Comparison of ENCODE assay signal across 20 mouse cellular contexts in the genomic region with DNA sequence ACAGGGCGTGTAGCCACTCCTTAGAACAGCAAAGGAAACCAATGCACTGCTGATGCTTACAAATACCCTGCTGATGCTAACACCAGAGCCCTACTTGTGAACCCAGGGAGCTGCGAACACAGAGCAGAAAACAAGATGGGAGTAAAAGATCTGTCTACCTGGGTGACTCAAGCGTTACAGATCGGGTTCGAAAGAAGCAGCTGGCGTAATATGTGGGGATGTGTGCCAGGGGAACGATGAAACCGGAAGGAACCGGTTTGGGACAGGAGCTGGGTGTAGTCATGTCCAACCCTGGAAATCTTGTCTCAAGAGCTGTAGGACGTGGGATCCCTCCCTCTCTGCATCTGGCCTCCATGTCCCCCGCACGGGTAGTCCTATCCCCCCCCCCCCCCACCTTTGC.
DNase-seq lines count a peak whose midpoint lies in the region; ATAC-seq and TF ChIP-seq lines count a peak whose summit lies in the region.
"Had no signal": no experiment of that assay in that cellular context is flagged by ENCODE, and none has a peak within 500 bp of the region (broad histone marks: within the 10 kb centered on the region; RNA-seq: fewer than 3 reads in every experiment).

No protein-coding gene starts in this region.

- no peak overlapping the region for H3K4me3 ChIP-seq in hindbrain, embryonic 11.5 days (ENCODE audit: low read depth, low read length)
- no peak overlapping the region for H3K4me3 ChIP-seq in hindbrain, embryonic 10.5 days
- H3K4me3 ChIP-seq in testis, adult 2 months (ENCODE audit: control insufficient read depth, low read depth, low read length): peak overlapping the region; percentile 45
- H3K4me3 ChIP-seq in stomach, postnatal 0 days (ENCODE audit: low read depth, low read length): no peak overlapping the region
- H3K4me3 ChIP-seq: embryonic facial prominence, embryonic 15.5 days; heart, embryonic 13.5 days; neural tube, embryonic 12.5 days had no signal

- 0 out of 2 replicates have a peak, but pooled peaks have one; percentile 4 for ATAC-seq in hindbrain, embryonic 11.5 days (ENCODE audit: low FRiP score)
- ATAC-seq in stomach, postnatal 0 days (ENCODE audit: low FRiP score, low TSS enrichment): no peak

- no peaks in the 10 kb centered on the region for H3K27me3 ChIP-seq in hindbrain, embryonic 11.5 days (ENCODE audit: control insufficient read depth, insufficient read depth, low read length)
- no peaks in the 10 kb centered on the region for H3K27me3 ChIP-seq in hindbrain, embryonic 10.5 days (ENCODE audit: insufficient read depth, poor library complexity, severe bottlenecking)
- no peaks in the 10 kb centered on the region for H3K27me3 ChIP-seq in testis, adult 2 months (ENCODE audit: control insufficient read depth, insufficient read depth, low read length)
- no peaks in the 10 kb centered on the region for H3K27me3 ChIP-seq in stomach, postnatal 0 days (ENCODE audit: control insufficient read depth, insufficient read depth, low read length)
- H3K27me3 ChIP-seq: embryonic facial prominence, embryonic 15.5 days; heart, embryonic 13.5 days; neural tube, embryonic 12.5 days had no signal

- DNase-seq in hindbrain, embryonic 11.5 days (ENCODE audit: low spot score): no peak
- no peak for DNase-seq in hindbrain, embryonic 10.5 days (ENCODE audit: low spot score)
- DNase-seq in testis, postnatal 10 days (ENCODE audit: low spot score): no peak
- peak; percentile 55 to 76 for DNase-seq in cerebellum, postnatal 10 days
- no peak for DNase-seq in adrenal gland, postnatal 10 days
- no peak for DNase-seq in stomach, postnatal 0 days (ENCODE audit: low spot score)
- DNase-seq: adrenal gland, adult 2 months; B cell, adult 2 months; heart, postnatal 4 days; kidney, adult 11 months; kidney, postnatal 14 days; liver; lung, adult 18-20 months; lung, postnatal 36 days; right cerebral cortex, postnatal 4 days; thymus, postnatal 14 days had no signal

- H3K27ac ChIP-seq in hindbrain, embryonic 11.5 days (ENCODE audit: low read depth, low read length): no peak overlapping the region
- H3K27ac ChIP-seq in hindbrain, embryonic 10.5 days: no peak overlapping the region
- H3K27ac ChIP-seq in testis, adult 2 months (ENCODE audit: control insufficient read depth, insufficient read depth, low read depth, low read length): no peak overlapping the region
- no peak overlapping the region for H3K27ac ChIP-seq in stomach, postnatal 0 days (replicated peaks)
- H3K27ac ChIP-seq: embryonic facial prominence, embryonic 15.5 days; heart, embryonic 13.5 days; neural tube, embryonic 12.5 days had no signal

- TF ChIP-seq POLR2A in testis, adult 2 months (IDR thresholded peaks at IDR 0.05; ENCODE audit: control insufficient read depth, low read depth, low read length): no peak

- H3K4me2 ChIP-seq in hindbrain, embryonic 11.5 days (replicated peaks; ENCODE audit: low read depth, low read length): no peak overlapping the region
- no peak overlapping the region for H3K4me2 ChIP-seq in stomach, postnatal 0 days (replicated peaks; ENCODE audit: low read depth)
- H3K4me2 ChIP-seq: embryonic facial prominence, embryonic 15.5 days; heart, embryonic 13.5 days; neural tube, embryonic 12.5 days had no signal

- H3K9ac ChIP-seq in hindbrain, embryonic 11.5 days (ENCODE audit: low read depth, low read length): no peak overlapping the region
- no peak overlapping the region for H3K9ac ChIP-seq in stomach, postnatal 0 days (ENCODE audit: low read length)
- H3K9ac ChIP-seq: embryonic facial prominence, embryonic 15.5 days; heart, embryonic 13.5 days; neural tube, embryonic 12.5 days had no signal

- 89% methylated on average over 12 of the region's 12 CpGs for WGBS in hindbrain, embryonic 11.5 days
- 91% methylated on average over 12 of the region's 12 CpGs for WGBS in hindbrain, embryonic 10.5 days
- WGBS in stomach, postnatal 0 days: 81% methylated on average over 10 of the region's 12 CpGs

- no peaks in the 10 kb centered on the region for H3K36me3 ChIP-seq in hindbrain, embryonic 11.5 days (ENCODE audit: control insufficient read depth, insufficient read depth, low read length)
- H3K36me3 ChIP-seq in hindbrain, embryonic 10.5 days: no peaks in the 10 kb centered on the region
- H3K36me3 ChIP-seq in testis, adult 2 months (ENCODE audit: control insufficient read depth, insufficient read depth, low read length): no peaks in the 10 kb centered on the region
- H3K36me3 ChIP-seq in stomach, postnatal 0 days (ENCODE audit: control insufficient read depth, insufficient read depth, low read length): no peaks in the 10 kb centered on the region
- H3K36me3 ChIP-seq: embryonic facial prominence, embryonic 15.5 days; heart, embryonic 13.5 days; neural tube, embryonic 12.5 days had no signal

- TF ChIP-seq CTCF in testis, adult 2 months (IDR thresholded peaks at IDR 0.05; ENCODE audit: control insufficient read depth, insufficient read depth, insufficient replicate concordance, low read depth, low read length): no peak
- no peak for TF ChIP-seq CTCF in stomach, postnatal 0 days (IDR thresholded peaks at IDR 0.05; ENCODE audit: low read depth)

- no peaks in the 10 kb centered on the region for H3K9me3 ChIP-seq in hindbrain, embryonic 11.5 days (ENCODE audit: control insufficient read depth, low read length)
- no peaks in the 10 kb centered on the region for H3K9me3 ChIP-seq in hindbrain, embryonic 10.5 days
- no peaks in the 10 kb centered on the region for H3K9me3 ChIP-seq in stomach, postnatal 0 days (ENCODE audit: control insufficient read depth, low read length)
- H3K9me3 ChIP-seq: embryonic facial prominence, embryonic 15.5 days; heart, embryonic 13.5 days; neural tube, embryonic 12.5 days had no signal

- TF ChIP-seq EP300 in stomach, postnatal 0 days (optimal IDR thresholded peaks at IDR 0.05): no peak

- no peaks in the 10 kb centered on the region for H3K4me1 ChIP-seq in hindbrain, embryonic 11.5 days (replicated peaks; ENCODE audit: control insufficient read depth, insufficient read depth, low read length)
- H3K4me1 ChIP-seq in hindbrain, embryonic 10.5 days (replicated peaks): no peaks in the 10 kb centered on the region
- peaks cover 5% of the 10 kb centered on the region; the same call in 1 of the 2 replicates for H3K4me1 ChIP-seq in testis, adult 2 months (ENCODE audit: control insufficient read depth, insufficient read depth, low read length)
- no peaks in the 10 kb centered on the region for H3K4me1 ChIP-seq in stomach, postnatal 0 days (replicated peaks; ENCODE audit: control insufficient read depth, insufficient read depth)
- H3K4me1 ChIP-seq: embryonic facial prominence, embryonic 15.5 days; heart, embryonic 13.5 days; neural tube, embryonic 12.5 days had no signal

Comparison
In these comparisons a context has a peak if more than half of its experiments do, and no peak if none do; other contexts are left out.
1. DNase-seq: peak in cerebellum, postnatal 10 days (2 of 2); none in hindbrain, embryonic 11.5 days (single experiment), hindbrain, embryonic 10.5 days (single experiment), testis, postnatal 10 days (single experiment), adrenal gland, postnatal 10 days (single experiment) and stomach, postnatal 0 days (single experiment).